Mouse (Mus musculus): ENCODE measurements around the gene Aknad1.

The Aknad1 gene

GRCm38 (mm10) chr3:108787754-108788454 is 48.4 kb downstream of the Aknad1 start:
- in situ Hi-C loops (cut with MseI, MboI): no loop called here

- in situ Hi-C loops (cut with MseI, MboI): no loop called here
Measured at GRCm38 (mm10) chr3:108788455-108788794, 49.0 kb downstream of the Aknad1 start.

- in situ Hi-C loops (cut with MseI, MboI): no loop called here
Measured at GRCm38 (mm10) chr3:108789299-108789698, 49.8 kb downstream of the Aknad1 start.

GRCm38 (mm10) chr3:108790499-108790898 is 51.0 kb downstream of the Aknad1 start:
- in situ Hi-C loops (cut with MseI, MboI): no loop called here

GRCm38 (mm10) chr3:108791054-108791706 is 51.7 kb downstream of the Aknad1 start:
- in situ Hi-C loops (cut with MseI, MboI): no loop called here

- in situ Hi-C loops (cut with MseI, MboI): no loop called here
Measured at GRCm38 (mm10) chr3:108792420-108792819, 53.0 kb downstream of the Aknad1 start.

- in situ Hi-C loops (cut with MseI, MboI): no loop called here
Measured at GRCm38 (mm10) chr3:108794780-108795179, 55.3 kb downstream of the Aknad1 start.

GRCm38 (mm10) chr3:108795554-108796299 is 56.3 kb downstream of the Aknad1 start:
- in situ Hi-C loops (cut with MseI, MboI): no loop called here

GRCm38 (mm10) chr3:108796386-108796785 is 56.9 kb downstream of the Aknad1 start:
- in situ Hi-C loops (cut with MseI, MboI): no loop called here

- in situ Hi-C loops (cut with MseI, MboI): no loop called here
Measured at GRCm38 (mm10) chr3:108797723-108798122, 58.3 kb downstream of the Aknad1 start.

- in situ Hi-C loops (cut with MseI, MboI): no loop called here
Measured at GRCm38 (mm10) chr3:108798375-108798774, 58.9 kb downstream of the Aknad1 start.

- in situ Hi-C loops (cut with MseI, MboI): no loop called here
Measured at GRCm38 (mm10) chr3:108805622-108806021, 66.2 kb downstream of the Aknad1 start.

GRCm38 (mm10) chr3:108810747-108811263 is 71.3 kb downstream of the Aknad1 start:
- in situ Hi-C loops (cut with MseI, MboI): no loop called here

- in situ Hi-C loops (cut with MseI, MboI): no loop called here
Measured at GRCm38 (mm10) chr3:108815631-108816030, 76.2 kb downstream of the Aknad1 start.

GRCm38 (mm10) chr3:108830493-108830892 is 91.0 kb downstream of the Aknad1 start:
- in situ Hi-C loops (cut with MseI, MboI): no loop called here

GRCm38 (mm10) chr3:108831750-108832149 is 92.3 kb downstream of the Aknad1 start:
- in situ Hi-C loops (cut with MseI, MboI): no loop called here
